Comparison of ENCODE assay signal across 8 mouse cellular contexts in genomic region chr4:75278197-75279175, GRCm38 (mm10). TPM values are rescaled to one million over a fixed set of nuclear protein-coding genes. Genes with fewer than 3 reads are reported as not detected.
A peak's percentile ranks its signal among the peaks of the same experiment; 100 is the strongest.
DNase-seq lines count a peak whose midpoint lies in the region; ATAC-seq lines count a peak whose summit lies in the region.

Gene Dmac1, minus strand, starts transcription at chr4:75278305.

- no peak within 1 kb of the TSS for H3K27ac ChIP-seq in hindbrain, embryonic 12.5 days

- H3K9ac ChIP-seq in hindbrain, embryonic 12.5 days = peak within 1 kb of the TSS; percentile 89

- peak; percentile 97 for ATAC-seq in hindbrain, embryonic 12.5 days (ENCODE audit: low FRiP score)

- peak within 1 kb of the TSS; percentile 65 for H3K4me2 ChIP-seq in hindbrain, embryonic 12.5 days (replicated peaks)

- H3K9me3 ChIP-seq in hindbrain, embryonic 12.5 days (replicated peaks) = no peaks in the 10 kb centered on the region

- 18% methylated on average over 23 of the region's 23 CpGs for WGBS in hindbrain, embryonic 12.5 days

- H3K27me3 ChIP-seq in hindbrain, embryonic 12.5 days = no peaks in the 10 kb centered on the region

- H3K4me3 ChIP-seq in hindbrain, embryonic 12.5 days = peak within 1 kb of the TSS; percentile 70

- no peaks in the 10 kb centered on the region for H3K4me1 ChIP-seq in hindbrain, embryonic 12.5 days

- peaks cover 8% of the 10 kb centered on the region; the same call in 1 of the 2 replicates for H3K36me3 ChIP-seq in hindbrain, embryonic 12.5 days

- DNase-seq in NIH3T3 (ENCODE audit: low read depth) = peak; percentile 98
- peak; percentile 96 for DNase-seq in cerebellum, postnatal 10 days
- DNase-seq in frontal cortex, postnatal 10 days (ENCODE audit: low spot score in 2 of 2) = peak; percentile 88 to 95
- peak; percentile 96 to 97 for DNase-seq in layer of hippocampus, postnatal 14 days (ENCODE audit: low spot score in 2 of 2)
- peak; percentile 94 for DNase-seq in lung, postnatal 14 days
- DNase-seq in retina, adult 2 months (ENCODE audit: low read depth, low spot score) = peak; percentile 80
- peak; percentile 95 to 96 for DNase-seq in thymus, postnatal 36 days

RNA-seq across cellular contexts. Expression of gene Dmac1, which starts in this region (rescaled TPM):
- 105 and 112 TPM in 2 replicates for polyA plus RNA-seq in hindbrain, embryonic 12.5 days (2016; fragmentation: Nextera tagmentation; extraction: Ambion mirVana)
- 10 to 100 TPM; 51.2 to 60.2 TPM for total RNA-seq in layer of hippocampus, postnatal 14 days (2021)
